Mouse (Mus musculus) spleen, adult 2 months (tissue): Measurements from ENCODE around the gene Ccdc18.

Source experiments
- CTCF ChIP-seq: fragments of 200-500 bp; IDR thresholded peaks from 2 replicates; pipeline ENCODE4 v1.5.1; 2011; ENCODE audit warnings: mild to moderate bottlenecking, inconsistent platforms; ENCODE audit not compliant: insufficient read depth, insufficient read length, insufficient replicate concordance; ENCODE audit errors: extremely low read depth
- POLR2A ChIP-seq: fragments of 200-500 bp; IDR thresholded peaks from 2 replicates; pipeline ENCODE4 v1.6.1; 2011; ENCODE audit warnings: low read depth, low read length, inconsistent platforms

DNA sequence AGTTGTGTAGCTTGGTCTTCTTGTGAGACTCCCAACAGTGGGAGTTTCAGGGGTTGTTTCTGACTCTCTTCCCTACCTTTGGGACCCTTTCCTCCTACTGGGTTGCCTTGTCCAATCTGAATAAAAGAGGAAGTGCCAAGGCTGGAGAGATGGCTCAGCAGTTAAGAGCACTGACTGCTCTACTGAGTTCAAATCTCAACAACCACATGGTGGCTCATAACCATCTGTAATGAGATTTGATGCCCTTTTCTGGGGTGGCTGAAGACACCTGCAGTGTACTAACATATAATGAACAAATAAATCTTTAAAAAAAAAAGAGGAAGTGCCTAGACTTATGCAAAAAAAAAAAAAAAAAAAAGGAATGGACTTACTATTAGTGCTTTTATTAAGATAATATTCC, 91.4 kb downstream of the Ccdc18 start:
- TF ChIP-seq CTCF (no peak), POLR2A (no peak)
